Mouse (Mus musculus) MEL (cell line): ENCODE results near the gene Slc22a23.

Experiments used
- CHD1 ChIP-seq: IDR thresholded peaks from 2 replicates; pipeline ENCODE4 v1.6.1; 2012; ENCODE audit warnings: low read depth, mild to moderate bottlenecking, inconsistent platforms, low read length, improper control_type of control experiment
- CHD2 ChIP-seq: IDR thresholded peaks from 2 replicates; pipeline ENCODE4 v1.6.1; 2011; ENCODE audit warnings: low read length, improper control_type of control experiment
- CTCF ChIP-seq, 3 experiments: IDR thresholded peaks in 2 of 3; conservative IDR thresholded peaks in 1 of 3; 2 replicates each; pipeline ENCODE4 v1.5.1; 2011 to 2012; ENCODE audit warnings: low read length in 3 of 3, low read depth in 2 of 3, mild to moderate bottlenecking in 2 of 3, improper control_type of control experiment in 1 of 3, inconsistent platforms in 1 of 3, mixed read lengths in 1 of 3, moderate library complexity in 1 of 3; ENCODE audit not compliant: control insufficient read depth in 1 of 3, insufficient read depth in 1 of 3, poor library complexity in 1 of 3, severe bottlenecking in 1 of 3
- EP300 ChIP-seq, 2 experiments: IDR thresholded peaks; 2 replicates each; pipeline ENCODE4 v1.6.1; 2011; ENCODE audit warnings: improper control_type of control experiment in 2 of 2, low read length in 2 of 2, low read depth in 1 of 2, mild to moderate bottlenecking in 1 of 2
- GABPA ChIP-seq: IDR thresholded peaks from 2 replicates; pipeline ENCODE4 v1.6.1; 2012; ENCODE audit warnings: low read depth, mild to moderate bottlenecking, inconsistent platforms, low read length, improper control_type of control experiment, moderate library complexity
- GATA1 ChIP-seq: IDR thresholded peaks from 2 replicates; pipeline ENCODE4 v1.6.1; 2011; ENCODE audit warnings: low read depth, low read length, improper control_type of control experiment
- MAFK ChIP-seq: IDR thresholded peaks from 2 replicates; pipeline ENCODE4 v1.6.1; 2011; ENCODE audit warnings: low read depth, mild to moderate bottlenecking, low read length, improper control_type of control experiment, borderline replicate concordance
- MAX ChIP-seq: IDR thresholded peaks from 2 replicates; pipeline ENCODE4 v1.6.1; 2011; ENCODE audit warnings: low read length, improper control_type of control experiment
- NRF1 ChIP-seq: IDR thresholded peaks from 2 replicates; pipeline ENCODE4 v1.6.1; 2014; ENCODE audit warnings: low read depth, mild to moderate bottlenecking, inconsistent platforms, low read length, improper control_type of control experiment, moderate library complexity; ENCODE audit not compliant: poor library complexity, insufficient read depth, severe bottlenecking
- POLR2A ChIP-seq, 2 experiments: IDR thresholded peaks; 2 replicates each; pipeline ENCODE4 v1.6.1; 2011 to 2012; ENCODE audit warnings: low read length in 2 of 2, mild to moderate bottlenecking in 2 of 2, control low read depth in 1 of 2, improper control_type of control experiment in 1 of 2, low read depth in 1 of 2, moderate library complexity in 1 of 2; ENCODE audit not compliant: control insufficient read depth in 1 of 2, insufficient read depth in 1 of 2, poor library complexity in 1 of 2
- POLR2AphosphoS2 ChIP-seq: IDR thresholded peaks from 2 replicates; pipeline ENCODE4 v1.6.1; 2011; ENCODE audit warnings: low read length, improper control_type of control experiment
- SIN3A ChIP-seq: IDR thresholded peaks from 2 replicates; pipeline ENCODE4 v1.6.1; 2012; ENCODE audit warnings: low read length, improper control_type of control experiment, inconsistent platforms
- ZC3H11A ChIP-seq: IDR thresholded peaks from 2 replicates; pipeline ENCODE4 v1.6.1; 2012; ENCODE audit warnings: low read depth, mild to moderate bottlenecking, inconsistent platforms, low read length, improper control_type of control experiment
- ZNF384 ChIP-seq: IDR thresholded peaks from 2 replicates; pipeline ENCODE4 v1.6.1; 2012; ENCODE audit warnings: low read depth, mild to moderate bottlenecking, inconsistent platforms, low read length, improper control_type of control experiment

GRCm38 (mm10) chr13:34257177-34257576 lies 87.8 kb downstream of the Slc22a23 start:
- TF ChIP-seq POLR2A (IDR thresholded peaks at IDR 0.05; ENCODE audit: control insufficient read depth in 1 of 2, insufficient read depth in 1 of 2, low read depth in 1 of 2, low read length in 2 of 2, poor library complexity in 1 of 2) (no peak), EP300 (IDR thresholded peaks at IDR 0.05; ENCODE audit: low read depth in 1 of 2, low read length in 2 of 2) (no peak), POLR2AphosphoS2 (no peak), CTCF (IDR thresholded peaks at IDR 0.05 in 2 of 3, conservative IDR thresholded peaks at IDR 0.05 in 1 of 3; ENCODE audit: control insufficient read depth in 1 of 3, insufficient read depth in 1 of 3, low read depth in 2 of 3, low read length in 3 of 3, poor library complexity in 1 of 3, severe bottlenecking in 1 of 3) (no peak), MAX (no peak), NRF1 (no peak), CHD1 (no peak), GABPA (no peak), SIN3A (no peak), CHD2 (no peak), ZC3H11A (no peak), GATA1 (no peak), ZNF384 (no peak), MAFK (no peak)
